Mouse (Mus musculus): ENCODE measurements around the gene Camkmt. TPM values are rescaled to one million over a fixed set of nuclear protein-coding genes. Genes with fewer than 3 reads are reported as not detected.

The Camkmt gene
- polyA plus RNA-seq, 2 experiments, result 0.77 to 3.0 TPM

DNA sequence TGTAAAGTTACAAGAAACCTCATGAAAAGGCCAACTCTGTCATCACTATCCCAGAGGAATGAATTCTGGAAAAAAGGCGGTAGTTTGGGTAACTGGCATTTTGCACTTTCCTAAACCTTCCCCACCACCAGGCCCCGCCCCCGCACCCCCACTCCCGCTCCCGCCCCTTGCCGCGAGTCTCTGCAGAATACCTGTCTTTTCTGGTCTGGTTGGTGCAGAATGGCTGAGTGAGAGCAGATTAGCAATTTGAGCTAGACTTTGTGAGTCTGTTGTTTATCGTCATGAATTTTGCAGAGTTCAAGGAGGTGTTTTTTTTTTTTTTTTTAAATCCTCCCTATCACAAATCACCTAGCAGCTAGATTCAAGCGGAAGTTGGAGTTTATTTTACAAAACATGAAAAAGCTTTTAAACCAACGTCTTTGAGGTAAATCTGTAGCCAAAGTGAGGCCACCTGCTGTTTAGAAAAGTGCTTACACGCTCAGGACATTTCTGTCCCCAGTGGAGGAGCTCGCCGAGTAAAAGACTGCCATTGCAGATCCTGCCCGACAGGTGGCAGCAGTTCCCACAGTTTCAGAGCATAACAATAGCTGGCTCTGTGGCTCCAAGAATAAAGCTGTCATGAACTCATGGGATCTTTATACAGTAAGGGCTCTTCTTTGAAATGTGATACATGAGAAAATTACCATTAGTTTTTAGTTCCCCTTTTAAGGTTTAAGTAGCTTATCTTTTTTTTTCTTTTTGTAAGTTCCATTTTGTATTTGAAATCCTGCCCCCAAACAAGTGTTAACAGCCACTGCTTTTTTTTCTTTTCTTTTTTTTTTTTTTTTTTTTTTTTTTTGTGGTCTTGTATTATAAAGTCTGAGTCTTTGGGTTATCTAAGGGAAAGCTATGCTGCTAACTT is 99.1 kb downstream of the Camkmt start:
- Histone ChIP-seq H3K9ac (replicated peaks) (no peak overlapping the region), H3K36me3 (replicated peaks; ENCODE audit: control insufficient read depth, insufficient read depth, low read depth) (no peaks in the 10 kb centered on the region), H3K4me1 (replicated peaks; ENCODE audit: control insufficient read depth in 2 of 2, insufficient read depth in 2 of 2, low read length in 1 of 2) (no peaks in the 10 kb centered on the region), H3K27ac (no peak overlapping the region), H3K4me2 (ENCODE audit: low read depth) (peak overlapping the region; percentile 11), H3K27me3 (ENCODE audit: control insufficient read depth, insufficient read depth, low read length) (no peaks in the 10 kb centered on the region), H3K4me3 (ENCODE audit: insufficient read depth in 1 of 2, low read depth in 2 of 2, low read length in 2 of 2) (no peak overlapping the region), H3K9me3 (ENCODE audit: control insufficient read depth, low read length) (no peaks in the 10 kb centered on the region)
- DNase-seq (ENCODE audit: low read depth in 3 of 3, low spot score in 3 of 3) (peak; percentile 42 to 54 (median 52)), ATAC-seq (ENCODE audit: insufficient read depth) (no peak)
- 4% methylated on average over 14 of the region's 14 CpGs for WGBS (ENCODE audit: insufficient replicate concordance)
- TF ChIP-seq CTCF (IDR thresholded peaks at IDR 0.05; ENCODE audit: low read depth) (peak; percentile 91), EP300 (IDR thresholded peaks at IDR 0.05; ENCODE audit: low read depth) (no peak)

DNA sequence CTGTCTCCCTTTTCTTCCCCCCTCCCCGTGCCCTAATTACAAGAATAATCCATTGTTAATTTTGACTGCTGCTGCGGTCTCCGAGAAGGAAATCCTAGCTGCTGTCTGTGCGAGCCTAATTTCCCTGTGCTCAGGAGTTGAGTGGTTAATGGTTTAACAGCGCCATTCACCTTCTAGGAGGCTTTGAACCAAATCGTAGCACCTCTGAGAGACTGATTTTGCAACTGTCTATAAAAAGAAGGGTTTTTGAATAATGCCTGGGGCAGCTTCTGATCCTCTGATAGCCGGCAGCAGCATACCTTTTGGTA is 99.7 kb downstream of the Camkmt start:
- Histone ChIP-seq H3K4me3 (ENCODE audit: insufficient read depth in 1 of 2, low read depth in 2 of 2, low read length in 2 of 2) (no peak overlapping the region), H3K9ac (replicated peaks) (no peak overlapping the region), H3K27ac (no peak overlapping the region), H3K4me2 (ENCODE audit: low read depth) (no peak overlapping the region), H3K9me3 (ENCODE audit: control insufficient read depth, low read length) (no peaks in the 10 kb centered on the region), H3K27me3 (ENCODE audit: control insufficient read depth, insufficient read depth, low read length) (no peaks in the 10 kb centered on the region), H3K4me1 (replicated peaks; ENCODE audit: control insufficient read depth in 2 of 2, insufficient read depth in 2 of 2, low read length in 1 of 2) (no peaks in the 10 kb centered on the region), H3K36me3 (replicated peaks; ENCODE audit: control insufficient read depth, insufficient read depth, low read depth) (no peaks in the 10 kb centered on the region)
- DNase-seq (ENCODE audit: low read depth in 3 of 3, low spot score in 3 of 3) (no peak), ATAC-seq (ENCODE audit: insufficient read depth) (no peak)
- WGBS (ENCODE audit: insufficient replicate concordance), result 24% methylated on average over 7 of the region's 7 CpGs
- TF ChIP-seq CTCF (IDR thresholded peaks at IDR 0.05; ENCODE audit: low read depth) (no peak), EP300 (IDR thresholded peaks at IDR 0.05; ENCODE audit: low read depth) (no peak)

DNA sequence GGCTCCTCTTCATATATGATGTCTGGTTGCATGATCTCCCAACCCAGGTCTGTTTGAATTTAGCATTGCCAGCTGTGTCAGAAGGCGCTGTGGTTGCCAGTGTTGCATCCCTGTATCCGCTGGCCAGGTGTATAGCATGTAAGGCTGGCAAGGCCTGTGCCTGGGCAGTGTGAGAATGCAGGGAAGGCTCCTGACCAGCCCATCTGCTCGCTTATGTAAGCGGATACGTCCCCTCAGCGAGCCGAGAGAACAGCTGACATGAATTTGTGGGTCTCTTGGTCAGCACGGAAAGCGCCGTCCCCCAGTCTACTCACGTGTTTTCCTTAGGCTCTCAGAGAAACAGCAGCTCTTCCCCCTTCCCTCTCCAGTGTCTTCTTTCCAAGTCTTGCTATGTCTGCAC is 102.9 kb downstream of the Camkmt start:
- Histone ChIP-seq H3K4me3 (ENCODE audit: insufficient read depth in 1 of 2, low read depth in 2 of 2, low read length in 2 of 2) (no peak overlapping the region), H3K9ac (replicated peaks) (no peak overlapping the region), H3K27ac (no peak overlapping the region), H3K9me3 (ENCODE audit: control insufficient read depth, low read length) (no peaks in the 10 kb centered on the region), H3K4me1 (replicated peaks; ENCODE audit: control insufficient read depth in 2 of 2, insufficient read depth in 2 of 2, low read length in 1 of 2) (no peaks in the 10 kb centered on the region), H3K4me2 (ENCODE audit: low read depth) (no peak overlapping the region), H3K27me3 (ENCODE audit: control insufficient read depth, insufficient read depth, low read length) (no peaks in the 10 kb centered on the region), H3K36me3 (replicated peaks; ENCODE audit: control insufficient read depth, insufficient read depth, low read depth) (no peaks in the 10 kb centered on the region)
- TF ChIP-seq CTCF (IDR thresholded peaks at IDR 0.05; ENCODE audit: low read depth), result no peak
- TF ChIP-seq EP300 (IDR thresholded peaks at IDR 0.05; ENCODE audit: low read depth), result no peak
- DNase-seq (ENCODE audit: low read depth in 3 of 3, low spot score in 3 of 3), result no peak
- no peak for ATAC-seq (ENCODE audit: insufficient read depth)
- 69% methylated on average over 11 of the region's 11 CpGs for WGBS (ENCODE audit: insufficient replicate concordance)

DNA sequence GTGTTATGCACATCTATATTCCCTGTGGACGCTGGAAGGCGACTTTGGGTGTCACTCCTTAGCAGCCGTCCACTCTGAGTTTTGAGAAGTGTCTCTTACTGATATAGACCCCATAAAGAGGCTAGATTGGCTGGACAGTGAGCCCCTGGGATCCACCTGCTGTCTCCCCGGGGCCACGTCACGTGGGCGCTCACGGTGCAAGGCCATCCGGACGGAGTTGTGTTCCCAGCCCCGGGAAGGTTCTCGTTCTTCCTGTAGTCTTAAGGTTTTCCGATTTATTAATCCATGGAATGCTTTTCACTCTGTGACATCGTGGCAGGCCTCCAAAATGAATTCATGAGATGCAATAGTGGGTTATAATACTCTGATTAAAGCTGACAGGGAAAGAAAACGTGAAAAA is 108.4 kb downstream of the Camkmt start:
- no peaks in the 10 kb centered on the region for H3K9me3 ChIP-seq (ENCODE audit: control insufficient read depth, low read length)
- H3K4me3 ChIP-seq (ENCODE audit: insufficient read depth in 1 of 2, low read depth in 2 of 2, low read length in 2 of 2), result no peak overlapping the region
- H3K27ac ChIP-seq, result no peak overlapping the region
- H3K27me3 ChIP-seq (ENCODE audit: control insufficient read depth, insufficient read depth, low read length), result no peaks in the 10 kb centered on the region
- H3K4me1 ChIP-seq (replicated peaks; ENCODE audit: control insufficient read depth in 2 of 2, insufficient read depth in 2 of 2, low read length in 1 of 2), result no peaks in the 10 kb centered on the region
- DNase-seq (ENCODE audit: low read depth in 3 of 3, low spot score in 3 of 3) (no peak), ATAC-seq (ENCODE audit: insufficient read depth) (no peak)
- H3K9ac ChIP-seq (replicated peaks), result no peak overlapping the region
- H3K4me2 ChIP-seq (ENCODE audit: low read depth), result no peak overlapping the region
- no peaks in the 10 kb centered on the region for H3K36me3 ChIP-seq (replicated peaks; ENCODE audit: control insufficient read depth, insufficient read depth, low read depth)
- 76% methylated on average over 15 of the region's 15 CpGs for WGBS (ENCODE audit: insufficient replicate concordance)
- TF ChIP-seq CTCF (IDR thresholded peaks at IDR 0.05; ENCODE audit: low read depth), result no peak
- no peak for TF ChIP-seq EP300 (IDR thresholded peaks at IDR 0.05; ENCODE audit: low read depth)

DNA sequence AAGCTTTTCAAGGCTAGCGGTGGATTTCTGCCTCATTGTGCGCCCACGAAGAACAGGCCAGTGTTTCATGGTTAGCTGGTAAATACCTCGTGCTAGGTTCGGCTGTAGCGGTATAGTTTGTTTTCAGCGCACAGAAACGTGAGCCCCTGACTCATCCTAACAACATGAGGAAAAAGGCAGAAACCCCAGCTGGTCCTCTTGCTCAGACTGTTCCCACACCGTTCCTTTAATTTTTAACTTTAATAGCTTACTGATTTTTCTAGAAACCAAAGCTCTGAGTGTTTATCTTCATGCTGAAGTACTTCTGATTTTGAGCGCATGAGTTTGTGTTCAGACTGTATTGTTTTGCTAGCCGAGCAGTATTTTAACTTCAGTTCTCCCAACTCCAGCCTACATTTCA is 109.0 kb downstream of the Camkmt start:
- Histone ChIP-seq H3K36me3 (replicated peaks; ENCODE audit: control insufficient read depth, insufficient read depth, low read depth) (no peaks in the 10 kb centered on the region), H3K27ac (no peak overlapping the region), H3K4me1 (replicated peaks; ENCODE audit: control insufficient read depth in 2 of 2, insufficient read depth in 2 of 2, low read length in 1 of 2) (no peaks in the 10 kb centered on the region), H3K9me3 (ENCODE audit: control insufficient read depth, low read length) (no peaks in the 10 kb centered on the region), H3K4me2 (ENCODE audit: low read depth) (no peak overlapping the region), H3K4me3 (ENCODE audit: insufficient read depth in 1 of 2, low read depth in 2 of 2, low read length in 2 of 2) (no peak overlapping the region), H3K27me3 (ENCODE audit: control insufficient read depth, insufficient read depth, low read length) (no peaks in the 10 kb centered on the region), H3K9ac (replicated peaks) (no peak overlapping the region)
- DNase-seq (ENCODE audit: low read depth in 3 of 3, low spot score in 3 of 3) (no peak), ATAC-seq (ENCODE audit: insufficient read depth) (no peak)
- WGBS (ENCODE audit: insufficient replicate concordance), result 76% methylated on average over 11 of the region's 11 CpGs
- TF ChIP-seq CTCF (IDR thresholded peaks at IDR 0.05; ENCODE audit: low read depth) (no peak), EP300 (IDR thresholded peaks at IDR 0.05; ENCODE audit: low read depth) (no peak)
